Comparison of ENCODE assay signal across 31 mouse cellular contexts in the genomic region with DNA sequence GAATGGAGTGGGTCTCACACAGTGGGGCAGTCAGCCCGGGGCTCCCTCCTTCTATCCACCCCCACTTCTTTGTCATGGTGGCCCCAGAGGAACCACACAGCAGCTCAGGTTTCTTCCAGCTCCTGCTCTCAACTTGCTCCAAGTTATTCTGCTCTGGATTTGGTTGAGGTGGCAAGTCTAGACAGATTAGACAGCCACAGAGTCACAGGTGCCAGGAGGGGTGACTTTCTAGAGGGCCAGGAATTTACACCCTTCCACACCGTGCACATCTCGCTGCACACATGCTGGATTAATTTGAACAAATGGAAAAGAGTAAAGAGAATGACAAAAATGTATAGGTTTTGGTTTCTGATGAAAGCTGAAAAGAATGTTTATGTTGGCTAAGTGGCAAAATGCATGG. TPM values are rescaled to one million over a fixed set of nuclear protein-coding genes. Genes with fewer than 3 reads are reported as not detected.
A peak's percentile ranks its signal among the peaks of the same experiment; 100 is the strongest.
DNase-seq lines count a peak whose midpoint lies in the region; ATAC-seq and TF ChIP-seq lines count a peak whose summit lies in the region.
"Had no signal": no experiment of that assay in that cellular context is flagged by ENCODE, and none has a peak within 500 bp of the region (broad histone marks: within the 10 kb centered on the region; RNA-seq: fewer than 3 reads in every experiment).

No protein-coding gene starts in this region.

- 72% methylated on average over 3 of the region's 3 CpGs for WGBS in heart, embryonic 12.5 days
- WGBS in embryonic facial prominence, embryonic 15.5 days: 29% methylated on average over 3 of the region's 3 CpGs
- WGBS in hindbrain, embryonic 14.5 days: 92% methylated on average over 3 of the region's 3 CpGs

- H3K36me3 ChIP-seq in heart, embryonic 12.5 days: 0 out of 2 replicates have a peak, but pooled peaks cover 4% of the 10 kb centered on the region
- H3K36me3 ChIP-seq in embryonic facial prominence, embryonic 15.5 days: no peaks in the 10 kb centered on the region
- H3K36me3 ChIP-seq in myocyte (ENCODE audit: control insufficient read depth, insufficient read depth): no peaks in the 10 kb centered on the region
- 0 out of 2 replicates have a peak, but pooled peaks cover 8% of the 10 kb centered on the region for H3K36me3 ChIP-seq in hindbrain, embryonic 14.5 days (replicated peaks; ENCODE audit: control insufficient read depth, insufficient read depth)
- H3K36me3 ChIP-seq: hindbrain, embryonic 15.5 days; lung, embryonic 15.5 days; midbrain, embryonic 15.5 days had no signal

- H3K4me2 ChIP-seq in heart, embryonic 12.5 days: no peak overlapping the region
- no peak overlapping the region for H3K4me2 ChIP-seq in embryonic facial prominence, embryonic 15.5 days (replicated peaks)
- H3K4me2 ChIP-seq in myocyte (ENCODE audit: low read depth): no peak overlapping the region
- no peak overlapping the region for H3K4me2 ChIP-seq in hindbrain, embryonic 14.5 days (replicated peaks)
- H3K4me2 ChIP-seq: forebrain, embryonic 13.5 days; hindbrain, embryonic 15.5 days; liver, embryonic 11.5 days; lung, embryonic 15.5 days; midbrain, embryonic 15.5 days had no signal

- TF ChIP-seq CTCF in layer of hippocampus, adult 2 months (conservative IDR thresholded peaks at IDR 0.05): no peak

- no peaks in the 10 kb centered on the region for H3K9me3 ChIP-seq in heart, embryonic 12.5 days (replicated peaks)
- H3K9me3 ChIP-seq in embryonic facial prominence, embryonic 15.5 days (replicated peaks): no peaks in the 10 kb centered on the region
- H3K9me3 ChIP-seq in hindbrain, embryonic 14.5 days (ENCODE audit: control insufficient read depth, low read length): no peaks in the 10 kb centered on the region
- H3K9me3 ChIP-seq: forebrain, embryonic 13.5 days; hindbrain, embryonic 15.5 days; lung, embryonic 15.5 days; midbrain, embryonic 10.5 days; midbrain, embryonic 15.5 days had no signal

- no peak for DNase-seq in heart, postnatal 4 days
- DNase-seq in layer of hippocampus, adult 2 months (ENCODE audit: low spot score in 2 of 2): no peak
- no peak for DNase-seq in layer of hippocampus, postnatal 14 days (ENCODE audit: low spot score in 2 of 2)
- no peak for DNase-seq in hindbrain, embryonic 14.5 days (ENCODE audit: low spot score)
- DNase-seq: adrenal gland, postnatal 25 days; cerebellum, adult 2 months; cerebellum, postnatal 14 days; gastrocnemius, postnatal 36 days; heart, adult 2 months; kidney, adult 11 months; kidney, postnatal 14 days; right cerebral cortex, adult 18-20 months; right cerebral cortex, postnatal 4 days; thymus, adult 2 months; thymus, postnatal 36 days had no signal

- no peaks in the 10 kb centered on the region for H3K27me3 ChIP-seq in heart, embryonic 12.5 days (replicated peaks)
- no peaks in the 10 kb centered on the region for H3K27me3 ChIP-seq in embryonic facial prominence, embryonic 15.5 days
- H3K27me3 ChIP-seq in myocyte (ENCODE audit: control insufficient read depth, insufficient read depth, insufficient read length): no peaks in the 10 kb centered on the region
- H3K27me3 ChIP-seq in hindbrain, embryonic 14.5 days (ENCODE audit: control insufficient read depth, insufficient read depth, low read length): no peaks in the 10 kb centered on the region
- H3K27me3 ChIP-seq: forebrain, embryonic 13.5 days; hindbrain, embryonic 15.5 days; lung, embryonic 15.5 days; midbrain, embryonic 15.5 days had no signal

- no peak for ATAC-seq in heart, embryonic 12.5 days (ENCODE audit: insufficient number of reproducible peaks, low FRiP score)
- no peak for ATAC-seq in embryonic facial prominence, embryonic 15.5 days (ENCODE audit: insufficient number of reproducible peaks, low FRiP score, low TSS enrichment, low read depth)
- ATAC-seq in hindbrain, embryonic 14.5 days (ENCODE audit: low FRiP score): no peak
- ATAC-seq: CD4-positive, CD25-positive, alpha-beta regulatory T cell, adult 4 months; forebrain, embryonic 13.5 days; inflammation-experienced regulatory T-cells, adult 6 months; midbrain, embryonic 15.5 days had no signal

- no peak overlapping the region for H3K9ac ChIP-seq in heart, embryonic 12.5 days
- H3K9ac ChIP-seq in embryonic facial prominence, embryonic 15.5 days: no peak overlapping the region
- no peak overlapping the region for H3K9ac ChIP-seq in hindbrain, embryonic 14.5 days
- H3K9ac ChIP-seq: forebrain, embryonic 13.5 days; hindbrain, embryonic 15.5 days; lung, embryonic 15.5 days; midbrain, embryonic 15.5 days had no signal

- H3ac ChIP-seq in myocyte (ENCODE audit: control insufficient read depth, insufficient read length): no peak overlapping the region

- H3K79me2 ChIP-seq in myocyte (ENCODE audit: control insufficient read depth, insufficient read depth): no peaks in the 10 kb centered on the region

- H3K4me1 ChIP-seq in heart, embryonic 12.5 days (replicated peaks): peaks cover 63% of the 10 kb centered on the region
- H3K4me1 ChIP-seq in embryonic facial prominence, embryonic 15.5 days: peaks cover 32% of the 10 kb centered on the region
- H3K4me1 ChIP-seq in hindbrain, embryonic 14.5 days (replicated peaks; ENCODE audit: control insufficient read depth, insufficient read depth, low read length): peaks cover 13% of the 10 kb centered on the region

- no peak for TF ChIP-seq POLR2A in myocyte (IDR thresholded peaks at IDR 0.05; ENCODE audit: insufficient read length, low read depth)

- no peak overlapping the region for H3K4me3 ChIP-seq in heart, embryonic 12.5 days
- H3K4me3 ChIP-seq in layer of hippocampus, adult 2 months: no peak overlapping the region
- no peak overlapping the region for H3K4me3 ChIP-seq in embryonic facial prominence, embryonic 15.5 days (replicated peaks)
- H3K4me3 ChIP-seq in myocyte: no peak overlapping the region
- no peak overlapping the region for H3K4me3 ChIP-seq in hindbrain, embryonic 14.5 days (replicated peaks; ENCODE audit: low read length)
- H3K4me3 ChIP-seq: forebrain, embryonic 13.5 days; heart, adult 2 months; hindbrain, embryonic 15.5 days; left cerebral cortex, adult 2 months; lung, embryonic 15.5 days; midbrain, embryonic 10.5 days; midbrain, embryonic 15.5 days had no signal

- 0 out of 2 replicates have a peak overlapping the region, but pooled peaks have one; percentile 15 for H3K27ac ChIP-seq in heart, embryonic 12.5 days (ENCODE audit: poor library complexity, severe bottlenecking)
- 0 out of 2 replicates have a peak overlapping the region, but pooled peaks have one; percentile 84 for H3K27ac ChIP-seq in layer of hippocampus, adult 2 months
- H3K27ac ChIP-seq in embryonic facial prominence, embryonic 15.5 days (replicated peaks): peak overlapping the region; percentile 28; the same call in 1 of the 2 replicates
- H3K27ac ChIP-seq in hindbrain, embryonic 14.5 days: no peak overlapping the region
- H3K27ac ChIP-seq: forebrain, embryonic 13.5 days; heart, adult 2 months; hindbrain, embryonic 15.5 days; lung, embryonic 15.5 days; midbrain, embryonic 10.5 days; midbrain, embryonic 15.5 days; stomach, postnatal 0 days had no signal

TF ChIP-seq in myocyte, 11 proteins besides CTCF, POLR2A, EP300 and RAD21:
- TF ChIP-seq MYOG (IDR thresholded peaks at IDR 0.05; ENCODE audit: control insufficient read depth in 1 of 3, insufficient read depth in 1 of 3, insufficient read length in 2 of 3, low read depth in 2 of 3) (peak in 1 of 3 experiments; percentile 36), SRF (IDR thresholded peaks at IDR 0.05; ENCODE audit: control insufficient read depth, insufficient read length, low read depth) (no peak), MYOD1 (IDR thresholded peaks at IDR 0.05; ENCODE audit: control insufficient read depth in 1 of 3, insufficient read length in 2 of 3, low read depth in 2 of 3) (peak in 2 of 3 experiments; percentile 49 to 71)

RNA-seq across cellular contexts. Expression of a gene that starts 18.4 kb away (rescaled TPM):
- 113 and 118 TPM in 2 replicates for polyA plus RNA-seq in heart, embryonic 12.5 days (2016; fragmentation: Nextera tagmentation; extraction: Ambion mirVana)
- 10 to 100 TPM; 42.8 to 45.3 TPM for total RNA-seq in heart, postnatal 4 days (2021)
- 10 to 100 TPM; 14.5 to 14.8 TPM for total RNA-seq in layer of hippocampus, adult 2 months (2021)
- total RNA-seq in layer of hippocampus, postnatal 14 days (2021): 10 to 100 TPM; 11.3 to 12.0 TPM
- 83.6 and 97.9 TPM in 2 replicates for polyA plus RNA-seq in embryonic facial prominence, embryonic 15.5 days (2015; fragmentation: Nextera tagmentation; extraction: Ambion mirVana)
- polyA plus RNA-seq in myocyte (2012; fragmentation: generic; extraction: Trizol): 93.4 TPM
- polyA plus RNA-seq in hindbrain, embryonic 14.5 days (2014; fragmentation: Nextera tagmentation; extraction: Ambion mirVana): 38.2 and 53.2 TPM in 2 replicates
- total RNA-seq: hematopoietic stem cell, adult 5-6 weeks; neutrophil, adult 5-6 weeks had no signal

RNA-seq across cellular contexts. Expression of a gene that starts 21.9 kb away (rescaled TPM):
- polyA plus RNA-seq in heart, embryonic 12.5 days (2016; fragmentation: Nextera tagmentation; extraction: Ambion mirVana): 24.2 and 24.5 TPM in 2 replicates
- 10 to 100 TPM; 18.6 to 19.2 TPM for total RNA-seq in heart, postnatal 4 days (2021)
- total RNA-seq in layer of hippocampus, adult 2 months (2021): 10 to 100 TPM; 15.8 to 16.5 TPM
- 10 to 100 TPM; 13.1 to 14.2 TPM for total RNA-seq in layer of hippocampus, postnatal 14 days (2021)
- 67.5 and 71.6 TPM in 2 replicates for polyA plus RNA-seq in embryonic facial prominence, embryonic 15.5 days (2015; fragmentation: Nextera tagmentation; extraction: Ambion mirVana)
- 79.2 TPM for polyA plus RNA-seq in myocyte (2012; fragmentation: generic; extraction: Trizol)
- 3.6 and 4.0 TPM in 2 replicates for polyA plus RNA-seq in hindbrain, embryonic 14.5 days (2014; fragmentation: Nextera tagmentation; extraction: Ambion mirVana)
- total RNA-seq: megakaryocyte progenitor cell, adult 5-6 weeks had no signal
